Mouse (Mus musculus): ENCODE measurements at regions not wholly inside any gene's neighbourhood (a gene's known extent, or its start where the extent isn't known, plus 50 kb on each side); places are given as distances from the start of the nearest gene placed in this dataset.

DNA sequence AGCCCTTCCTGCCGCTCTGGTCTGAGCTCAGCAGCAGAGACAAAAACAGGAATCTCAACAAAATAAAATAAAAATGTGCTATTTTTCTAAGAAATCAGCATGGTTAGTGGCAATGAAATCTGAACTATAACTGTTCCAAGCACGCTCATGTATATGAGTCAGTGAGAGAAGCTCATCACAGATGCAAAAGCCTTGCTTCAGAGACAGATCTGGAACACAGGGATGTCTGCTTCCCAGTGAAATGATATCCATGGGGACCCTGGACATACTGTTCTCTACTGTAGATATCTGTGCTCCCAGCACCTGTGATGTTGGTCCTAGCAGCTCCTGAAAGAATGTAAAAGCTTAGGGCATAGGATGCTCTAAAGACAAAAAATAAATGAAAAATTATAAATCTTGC, 321.2 kb upstream of the BB014433 start:
- no peak overlapping the region for H3K4me3 ChIP-seq (ENCODE audit: insufficient read depth, low read length)

DNA sequence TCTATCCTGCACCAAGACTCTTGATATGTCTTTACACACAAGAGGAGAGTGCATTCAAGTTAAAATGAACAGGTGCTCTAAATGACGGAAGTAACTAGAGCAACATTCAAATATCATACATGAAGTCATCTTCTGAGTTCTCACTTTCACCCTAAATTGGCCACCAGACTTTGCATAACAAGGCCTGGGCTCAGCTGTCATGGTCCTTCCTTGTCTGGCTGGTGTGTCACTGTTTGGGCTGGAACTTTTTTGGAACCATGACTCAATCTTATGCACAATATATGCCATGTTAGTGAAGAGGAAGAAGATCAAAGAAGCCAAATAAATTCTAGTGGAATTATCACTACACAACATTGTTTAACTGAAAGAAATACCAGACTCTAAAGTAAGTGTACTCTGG, 318.7 kb upstream of the BB014433 start:
- H3K4me3 ChIP-seq (ENCODE audit: insufficient read depth, low read length) = no peak overlapping the region
- no peak for TF ChIP-seq CTCF (IDR thresholded peaks at IDR 0.05; ENCODE audit: borderline replicate concordance, insufficient read depth, low read length)
- TF ChIP-seq POLR2A (IDR thresholded peaks at IDR 0.05; ENCODE audit: low read depth, low read length) = no peak
- no peak overlapping the region for H3K27ac ChIP-seq (ENCODE audit: insufficient read depth, low read length)
- H3K4me1 ChIP-seq (ENCODE audit: control insufficient read depth, insufficient read depth, low read length) = no peaks in the 10 kb centered on the region

More for the DNA sequence above, 321.2 kb upstream of the BB014433 start:
- no peak overlapping the region for H3K27ac ChIP-seq (ENCODE audit: insufficient read depth, low read length)
- TF ChIP-seq CTCF (IDR thresholded peaks at IDR 0.05; ENCODE audit: borderline replicate concordance, insufficient read depth, low read length) (no peak), POLR2A (IDR thresholded peaks at IDR 0.05; ENCODE audit: low read depth, low read length) (no peak)
- H3K4me1 ChIP-seq (ENCODE audit: control insufficient read depth, insufficient read depth, low read length) = no peaks in the 10 kb centered on the region

DNA sequence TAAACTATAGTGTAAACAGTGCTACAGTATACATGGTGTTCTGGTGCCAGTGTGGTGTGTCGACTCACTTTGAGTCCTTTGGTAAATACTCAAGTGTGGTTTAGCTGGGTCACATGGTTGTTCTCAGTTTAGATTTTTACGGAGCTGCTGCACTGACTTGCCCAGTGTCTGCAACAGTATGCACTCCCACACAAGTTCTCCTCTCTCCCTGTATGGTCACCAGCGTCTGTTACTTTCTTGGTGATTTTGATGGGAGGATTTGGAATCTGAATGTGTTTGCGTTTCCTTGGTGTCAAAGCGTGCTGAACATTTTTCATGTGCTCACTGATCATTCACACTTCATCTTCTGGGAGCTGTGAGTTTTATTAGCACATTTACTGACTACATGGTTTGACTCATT, 298.3 kb upstream of the BB014433 start:
- no peak for TF ChIP-seq POLR2A (IDR thresholded peaks at IDR 0.05; ENCODE audit: low read depth, low read length)
- TF ChIP-seq CTCF (IDR thresholded peaks at IDR 0.05; ENCODE audit: borderline replicate concordance, insufficient read depth, low read length) = no peak
- Histone ChIP-seq H3K27ac (ENCODE audit: insufficient read depth, low read length) (no peak overlapping the region), H3K4me3 (ENCODE audit: insufficient read depth, low read length) (no peak overlapping the region), H3K4me1 (ENCODE audit: control insufficient read depth, insufficient read depth, low read length) (no peaks in the 10 kb centered on the region)

DNA sequence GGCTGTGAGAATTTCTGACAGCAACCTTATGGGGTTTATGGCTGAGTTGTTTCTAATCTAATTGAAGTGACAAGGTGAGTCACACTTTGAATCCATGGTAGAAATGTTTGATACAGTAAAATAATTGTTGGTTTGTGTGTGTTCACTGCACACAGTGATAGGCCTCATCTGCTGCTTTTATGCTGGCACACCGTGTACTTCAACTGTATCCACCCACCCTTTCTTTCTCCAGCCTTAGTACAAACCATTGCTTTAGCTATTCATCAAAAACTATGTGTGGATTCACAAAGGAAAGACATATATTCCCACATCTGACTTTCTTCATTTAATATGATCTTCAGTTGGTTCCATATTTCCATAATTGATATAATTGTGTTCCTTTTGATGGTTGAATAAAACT, 297.7 kb upstream of the BB014433 start:
- Histone ChIP-seq H3K27ac (ENCODE audit: insufficient read depth, low read length) (no peak overlapping the region), H3K4me1 (ENCODE audit: control insufficient read depth, insufficient read depth, low read length) (no peaks in the 10 kb centered on the region), H3K4me3 (ENCODE audit: insufficient read depth, low read length) (no peak overlapping the region)
- TF ChIP-seq POLR2A (IDR thresholded peaks at IDR 0.05; ENCODE audit: low read depth, low read length) (no peak), CTCF (IDR thresholded peaks at IDR 0.05; ENCODE audit: borderline replicate concordance, insufficient read depth, low read length) (no peak)

DNA sequence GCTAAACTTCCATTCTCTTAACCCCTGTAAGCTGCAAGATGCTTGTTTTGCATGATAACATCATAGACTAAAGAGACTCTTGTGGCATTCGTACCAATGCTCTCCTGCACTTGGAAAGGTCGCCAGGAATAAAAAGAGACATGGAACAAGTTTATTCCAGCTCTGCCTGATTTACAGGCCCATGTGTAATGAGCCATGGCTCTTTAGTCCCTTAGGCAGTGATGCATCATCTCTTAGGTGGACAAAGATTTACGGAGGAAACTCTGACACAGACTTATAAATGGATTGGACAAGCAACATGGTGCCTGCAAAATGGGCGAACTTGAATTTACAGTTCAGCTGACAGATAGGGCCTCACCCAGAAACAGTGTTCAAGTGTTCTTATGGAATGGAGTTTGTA, 288.7 kb upstream of the BB014433 start:
- no peak for TF ChIP-seq CTCF (IDR thresholded peaks at IDR 0.05; ENCODE audit: borderline replicate concordance, insufficient read depth, low read length)
- TF ChIP-seq POLR2A (IDR thresholded peaks at IDR 0.05; ENCODE audit: low read depth, low read length) = no peak
- H3K4me1 ChIP-seq (ENCODE audit: control insufficient read depth, insufficient read depth, low read length) = no peaks in the 10 kb centered on the region
- no peak overlapping the region for H3K4me3 ChIP-seq (ENCODE audit: insufficient read depth, low read length)
- H3K27ac ChIP-seq (ENCODE audit: insufficient read depth, low read length) = no peak overlapping the region

DNA sequence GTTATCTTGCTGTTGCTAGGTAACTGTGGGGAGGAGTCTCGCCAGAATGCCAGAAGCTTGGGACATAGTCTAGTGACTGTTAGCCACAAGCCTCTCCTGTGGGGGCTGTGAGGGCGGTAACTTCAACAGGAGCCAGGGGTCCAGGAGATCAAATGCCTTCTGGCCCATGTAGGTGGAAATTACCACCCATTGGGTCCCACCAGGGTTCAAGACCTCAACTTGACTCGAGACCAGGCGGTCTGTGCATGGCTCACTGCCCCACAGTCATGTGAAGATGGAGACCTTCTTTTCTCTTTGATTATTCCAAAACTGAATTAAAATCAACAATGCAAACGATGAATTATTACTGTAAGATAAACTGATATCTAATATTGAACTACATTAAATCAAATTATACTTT, 281.4 kb upstream of the BB014433 start:
- TF ChIP-seq CTCF (IDR thresholded peaks at IDR 0.05; ENCODE audit: borderline replicate concordance, insufficient read depth, low read length) (no peak), POLR2A (IDR thresholded peaks at IDR 0.05; ENCODE audit: low read depth, low read length) (no peak)
- no peaks in the 10 kb centered on the region for H3K4me1 ChIP-seq (ENCODE audit: control insufficient read depth, insufficient read depth, low read length)
- H3K4me3 ChIP-seq (ENCODE audit: insufficient read depth, low read length) = no peak overlapping the region
- no peak overlapping the region for H3K27ac ChIP-seq (ENCODE audit: insufficient read depth, low read length)

DNA sequence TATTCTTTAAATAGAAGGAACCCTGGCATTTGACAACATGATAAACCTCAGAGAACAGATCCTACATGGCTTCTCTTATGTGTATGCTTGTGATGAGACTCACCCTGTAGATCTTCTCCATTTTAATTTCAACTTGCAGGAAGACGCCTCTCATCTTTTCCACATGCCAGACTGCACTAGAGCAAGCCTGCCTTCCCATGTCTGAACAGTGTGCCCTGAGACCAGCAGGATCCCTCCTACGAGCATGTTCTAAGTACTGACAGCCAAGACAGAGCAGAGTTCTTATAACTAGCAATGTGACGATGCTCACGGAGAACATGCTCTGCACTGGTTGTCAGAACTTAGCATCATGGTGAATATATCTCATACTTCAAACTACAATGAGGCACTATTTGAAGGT, 277.5 kb upstream of the BB014433 start:
- H3K4me1 ChIP-seq (ENCODE audit: control insufficient read depth, insufficient read depth, low read length) = no peaks in the 10 kb centered on the region
- no peak overlapping the region for H3K4me3 ChIP-seq (ENCODE audit: insufficient read depth, low read length)
- TF ChIP-seq POLR2A (IDR thresholded peaks at IDR 0.05; ENCODE audit: low read depth, low read length) (no peak), CTCF (IDR thresholded peaks at IDR 0.05; ENCODE audit: borderline replicate concordance, insufficient read depth, low read length) (no peak)
- H3K27ac ChIP-seq (ENCODE audit: insufficient read depth, low read length) = no peak overlapping the region

DNA sequence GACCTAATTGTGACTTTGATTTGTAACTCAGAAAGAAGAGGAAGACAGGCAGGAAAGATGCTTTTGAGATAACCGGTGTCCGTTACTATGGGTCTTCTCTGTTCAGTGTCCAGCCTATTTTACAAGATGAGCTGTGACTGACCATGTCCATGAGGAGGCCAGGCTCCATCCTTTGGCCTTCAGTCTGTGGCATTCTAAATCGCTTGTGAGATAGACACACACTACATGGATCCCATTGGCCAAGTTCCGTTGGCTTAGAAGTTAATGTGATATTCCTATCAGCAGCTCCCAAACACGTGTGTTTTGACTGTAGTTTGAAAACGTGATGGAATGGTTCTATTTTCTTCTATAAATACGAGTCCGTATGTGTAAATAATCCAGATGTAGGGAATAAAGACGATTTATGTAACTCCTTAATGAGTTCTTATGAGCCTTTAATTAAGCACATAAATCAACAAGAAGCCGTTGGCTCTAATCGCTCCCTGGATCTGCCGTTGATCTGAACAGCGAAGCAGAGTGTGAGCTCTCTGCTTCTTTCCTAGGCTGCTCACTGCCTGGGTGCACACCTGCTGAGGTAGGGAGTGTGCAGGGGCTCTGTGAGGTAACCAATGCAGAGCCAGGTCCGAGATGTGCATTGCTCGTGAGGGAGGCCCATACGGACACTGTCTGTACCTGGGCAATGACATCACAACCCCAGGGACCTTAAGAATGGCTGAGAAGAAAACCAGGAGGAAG, 272.4 kb upstream of the BB014433 start:
- no peaks in the 10 kb centered on the region for H3K4me1 ChIP-seq (ENCODE audit: control insufficient read depth, insufficient read depth, low read length)

DNA sequence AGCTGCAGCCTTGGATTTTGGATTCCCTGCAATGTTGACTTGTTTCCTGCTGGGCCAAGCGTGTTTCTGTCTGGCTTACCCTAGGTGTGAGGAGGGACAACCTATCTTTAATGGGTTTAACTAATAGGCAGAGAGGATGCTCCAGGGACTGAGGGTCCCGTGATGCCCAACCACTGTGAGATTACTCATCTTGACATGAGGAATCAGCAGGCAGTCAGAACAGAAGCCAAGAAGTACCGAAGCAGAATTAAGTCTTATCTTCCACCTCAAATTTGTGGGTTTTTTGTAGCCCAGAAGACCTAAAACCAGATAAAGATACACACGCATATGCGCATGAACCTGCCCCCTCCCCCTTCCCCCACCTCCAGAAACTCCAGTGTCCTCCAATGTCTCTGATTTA, 267.6 kb upstream of the BB014433 start:
- TF ChIP-seq POLR2A (IDR thresholded peaks at IDR 0.05; ENCODE audit: low read depth, low read length) = no peak
- TF ChIP-seq CTCF (IDR thresholded peaks at IDR 0.05; ENCODE audit: borderline replicate concordance, insufficient read depth, low read length) = no peak

More for the DNA sequence above, 272.4 kb upstream of the BB014433 start:
- H3K27ac ChIP-seq (ENCODE audit: insufficient read depth, low read length) = no peak overlapping the region
- H3K4me3 ChIP-seq (ENCODE audit: insufficient read depth, low read length) = no peak overlapping the region
- no peak for TF ChIP-seq POLR2A (IDR thresholded peaks at IDR 0.05; ENCODE audit: low read depth, low read length)

DNA sequence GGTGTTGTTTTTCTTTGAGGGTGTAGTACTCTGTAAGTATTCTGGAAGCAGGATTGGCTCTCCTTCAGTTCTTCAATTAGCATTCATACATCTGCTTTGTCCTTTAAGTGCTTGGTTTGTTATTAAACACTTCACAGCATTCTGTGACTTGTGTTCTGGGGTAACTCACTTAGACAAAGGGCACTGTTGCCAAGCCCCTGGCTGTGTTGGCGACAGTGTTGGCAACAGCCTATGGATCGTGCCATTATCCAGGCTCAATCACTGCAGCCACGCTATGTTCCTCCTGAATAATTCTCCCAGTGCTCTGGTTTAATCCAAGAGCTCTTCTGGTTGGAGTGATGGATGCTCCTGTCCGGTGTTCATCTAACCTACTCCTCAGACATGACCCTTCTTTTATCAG, 265.6 kb upstream of the BB014433 start:
- Histone ChIP-seq H3K4me3 (ENCODE audit: insufficient read depth, low read length) (no peak overlapping the region), H3K4me1 (ENCODE audit: control insufficient read depth, insufficient read depth, low read length) (no peaks in the 10 kb centered on the region), H3K27ac (ENCODE audit: insufficient read depth, low read length) (no peak overlapping the region)
- TF ChIP-seq POLR2A (IDR thresholded peaks at IDR 0.05; ENCODE audit: low read depth, low read length) = no peak
- TF ChIP-seq CTCF (IDR thresholded peaks at IDR 0.05; ENCODE audit: borderline replicate concordance, insufficient read depth, low read length) = no peak

More for the DNA sequence above, 267.6 kb upstream of the BB014433 start:
- no peaks in the 10 kb centered on the region for H3K4me1 ChIP-seq (ENCODE audit: control insufficient read depth, insufficient read depth, low read length)
- H3K27ac ChIP-seq (ENCODE audit: insufficient read depth, low read length) = no peak overlapping the region
- no peak overlapping the region for H3K4me3 ChIP-seq (ENCODE audit: insufficient read depth, low read length)
